Mouse (Mus musculus) cerebellum, postnatal 36 days (tissue): ENCODE measurements around the gene Gal3st3.

Experiments used
- DNase-seq, 2 experiments: peaks; one replicate each; pipeline ENCODE4 v3.0.0; 2021 to 2022; ENCODE audit warnings: mixed read lengths in 2 of 2

The Gal3st3 gene

DNA sequence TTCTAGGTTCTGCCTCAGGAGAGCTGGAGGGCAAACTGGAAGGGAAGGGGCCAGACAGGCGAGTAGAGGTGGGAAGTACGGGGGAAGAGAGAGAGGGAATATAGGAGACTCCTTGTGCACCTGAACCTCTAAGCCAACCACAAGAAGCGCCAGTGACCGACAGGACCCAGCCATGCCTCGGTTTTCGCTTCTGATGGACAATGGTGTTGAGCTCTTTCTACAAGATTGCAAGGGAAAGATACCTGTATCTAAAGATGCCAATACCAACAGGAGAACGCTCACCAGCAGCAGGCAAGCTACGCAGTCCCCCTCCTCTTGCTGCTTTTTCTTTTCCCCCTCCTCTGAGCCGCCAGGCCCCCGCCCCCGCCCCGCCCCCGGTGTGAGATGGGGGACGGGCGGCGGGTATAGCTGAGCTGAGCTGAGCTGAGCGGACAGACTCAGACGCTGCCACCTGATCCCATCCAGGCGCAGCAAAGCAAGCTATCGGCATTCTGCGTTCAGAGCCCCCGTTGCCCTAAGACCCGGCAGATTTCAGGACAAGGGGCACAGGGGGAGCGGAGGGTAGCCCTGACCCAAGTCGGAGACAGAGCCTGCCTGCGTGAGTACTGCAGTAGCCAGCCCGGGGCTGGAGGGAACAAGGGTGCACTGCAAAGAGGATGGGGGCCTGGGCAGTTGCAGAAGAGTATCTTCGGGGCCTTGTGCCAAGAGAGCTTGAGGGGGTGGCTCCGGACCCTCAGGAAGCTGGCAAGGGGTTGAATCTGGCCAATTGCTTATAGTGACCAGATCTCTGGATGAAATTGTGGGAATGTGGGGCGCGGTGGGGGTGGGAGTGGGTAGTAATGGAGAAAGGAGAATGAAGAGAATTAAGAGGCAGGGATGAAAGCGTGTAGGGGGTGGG lies at the start of gene Gal3st3:
Gal3st3 (plus strand) TSS at position 429 of the 898 bp plus-strand sequence.
- peak; percentile 56 to 59 for DNase-seq

- no peak for DNase-seq
These were observed 41.0 kb upstream of the Gal3st3 start for GRCm38 (mm10) chr19:5257140-5257539.

DNA sequence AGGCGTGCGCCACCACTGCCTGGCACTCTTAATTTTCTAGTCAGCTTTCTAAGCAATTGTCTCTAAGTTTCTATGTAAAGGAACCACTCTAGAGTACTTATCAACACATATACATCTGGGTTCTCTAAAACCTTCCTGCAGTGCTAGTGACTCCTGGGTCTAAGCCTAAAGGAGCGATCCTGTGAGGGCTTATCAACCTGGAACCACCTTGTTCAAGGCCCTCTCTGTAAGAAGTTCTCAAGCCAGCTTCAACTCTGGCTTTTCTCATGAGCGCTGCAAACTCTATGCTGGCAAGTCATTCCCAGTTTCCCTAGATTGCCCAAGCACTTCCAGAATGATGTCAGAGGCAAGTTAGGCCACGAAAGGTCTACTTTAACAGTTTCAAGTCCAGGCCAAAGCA lies 31.1 kb upstream of the Gal3st3 start:
- DNase-seq = no peak

GRCm38 (mm10) chr19:5268017-5268416 lies 30.1 kb upstream of the Gal3st3 start:
- DNase-seq = no peak

DNA sequence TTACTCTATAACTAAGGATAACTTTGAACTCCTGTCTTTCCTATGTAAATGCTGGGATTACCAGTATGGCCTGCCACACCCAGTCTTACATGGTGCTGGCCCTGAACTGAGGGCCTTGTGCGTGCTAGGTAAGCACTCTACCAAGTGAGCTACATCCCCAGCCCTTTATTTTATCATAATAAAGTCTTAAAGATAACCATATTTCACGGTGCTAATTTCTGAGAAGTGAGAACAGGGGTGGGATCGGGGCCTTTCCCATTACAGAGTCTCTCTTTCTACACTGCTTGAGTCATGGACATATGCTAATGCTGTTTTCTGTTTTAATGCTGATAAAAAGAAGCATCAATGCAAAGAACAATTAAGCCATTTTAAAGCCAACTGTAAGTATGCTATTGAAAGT lies 29.3 kb upstream of the Gal3st3 start:
- DNase-seq = no peak

DNA sequence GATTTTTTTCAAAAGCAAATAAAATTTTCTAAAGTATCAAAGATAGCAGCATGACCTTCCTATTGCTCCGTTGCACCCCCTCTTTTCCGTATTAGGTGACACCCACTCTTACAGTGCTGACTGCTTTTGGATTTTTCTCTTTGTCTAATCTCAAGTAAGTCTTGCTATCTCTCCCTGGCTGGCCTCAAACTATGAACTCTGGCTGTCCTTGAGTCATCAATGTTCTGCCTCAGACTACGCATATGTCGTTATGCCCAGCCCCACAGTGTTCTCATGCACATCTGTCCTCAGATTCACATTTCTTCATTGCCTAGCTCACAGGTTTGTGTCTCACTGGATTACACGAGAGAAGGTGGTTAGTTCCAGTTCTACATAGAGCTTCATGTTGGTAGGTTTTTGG lies 28.7 kb upstream of the Gal3st3 start:
- no peak for DNase-seq

DNA sequence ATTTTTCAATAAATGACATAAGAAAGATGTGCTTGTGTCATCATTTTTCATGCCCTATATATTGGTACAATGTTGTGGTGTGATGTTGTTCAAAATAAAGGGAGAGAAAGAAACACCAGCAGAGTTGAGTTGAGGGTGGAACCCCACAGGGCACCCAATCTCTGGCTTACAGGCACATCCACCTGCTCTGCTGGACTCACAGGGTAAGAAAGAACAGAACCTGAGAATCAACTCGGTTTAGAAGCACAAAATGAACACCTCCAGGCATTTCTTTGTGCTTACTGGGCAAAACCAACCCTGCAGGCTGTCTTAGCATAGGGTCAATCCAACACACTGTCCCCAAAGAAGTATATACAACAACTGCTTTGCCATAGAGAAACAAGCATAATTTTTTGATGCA lies 26.7 kb upstream of the Gal3st3 start:
- no peak for DNase-seq

- DNase-seq = peak; percentile 25 to 41
These were observed 25.8 kb upstream of the Gal3st3 start for GRCm38 (mm10) chr19:5272326-5272795.

- peak; percentile 76 to 83 for DNase-seq
These were observed 25.1 kb upstream of the Gal3st3 start, which contains the start of gene Pacs1 for GRCm38 (mm10) chr19:5272801-5273733. TSS of gene Pacs1 (minus strand) at chr19:5273119.

- DNase-seq = no peak
These were observed 24.2 kb upstream of the Gal3st3 start for GRCm38 (mm10) chr19:5273916-5274315.

DNA sequence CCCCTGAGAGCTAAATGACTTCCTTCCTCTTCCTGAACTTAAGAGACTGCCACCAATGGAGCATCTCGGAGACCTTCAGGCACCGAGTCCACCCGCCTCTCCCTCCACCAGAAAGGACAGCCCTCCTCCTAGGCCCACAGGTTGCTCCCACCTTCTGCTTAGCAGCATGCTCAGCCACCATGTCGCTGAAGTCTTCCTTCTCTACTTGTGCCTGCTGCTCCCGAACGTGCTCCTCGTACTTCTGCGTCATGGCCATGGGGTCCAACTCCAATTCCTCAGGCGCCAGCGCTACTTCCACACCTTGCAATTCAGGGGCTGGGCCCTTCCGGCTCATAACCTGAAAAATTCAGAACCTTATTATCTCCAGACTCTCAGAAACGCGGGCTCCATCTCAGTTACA lies 23.5 kb upstream of the Gal3st3 start:
- DNase-seq = no peak

DNA sequence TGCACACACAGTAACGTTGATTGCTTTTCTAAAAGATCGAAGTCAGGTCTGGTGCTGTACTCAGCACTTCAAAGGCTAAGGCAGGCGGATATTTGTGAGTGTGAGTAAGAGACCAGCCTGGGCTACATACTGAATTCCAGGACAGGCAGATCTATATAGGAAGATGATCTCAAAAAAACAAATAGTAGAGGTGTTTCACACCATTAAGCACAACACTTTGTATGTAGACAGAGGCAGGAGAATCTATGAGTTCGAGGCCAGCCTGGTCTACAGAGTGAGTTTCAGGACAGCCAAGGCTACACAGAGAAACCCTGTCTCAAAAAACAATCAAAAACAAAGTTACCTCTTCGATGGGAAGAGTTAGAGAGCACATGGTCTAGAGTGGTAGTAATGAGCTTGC lies 22.4 kb upstream of the Gal3st3 start:
- no peak for DNase-seq

- no peak for DNase-seq
These were observed 21.6 kb upstream of the Gal3st3 start for GRCm38 (mm10) chr19:5276531-5276930.

GRCm38 (mm10) chr19:5277140-5277539 lies 21.0 kb upstream of the Gal3st3 start:
- DNase-seq = no peak

- no peak for DNase-seq
These were observed 19.8 kb upstream of the Gal3st3 start for GRCm38 (mm10) chr19:5278381-5278780.

DNA sequence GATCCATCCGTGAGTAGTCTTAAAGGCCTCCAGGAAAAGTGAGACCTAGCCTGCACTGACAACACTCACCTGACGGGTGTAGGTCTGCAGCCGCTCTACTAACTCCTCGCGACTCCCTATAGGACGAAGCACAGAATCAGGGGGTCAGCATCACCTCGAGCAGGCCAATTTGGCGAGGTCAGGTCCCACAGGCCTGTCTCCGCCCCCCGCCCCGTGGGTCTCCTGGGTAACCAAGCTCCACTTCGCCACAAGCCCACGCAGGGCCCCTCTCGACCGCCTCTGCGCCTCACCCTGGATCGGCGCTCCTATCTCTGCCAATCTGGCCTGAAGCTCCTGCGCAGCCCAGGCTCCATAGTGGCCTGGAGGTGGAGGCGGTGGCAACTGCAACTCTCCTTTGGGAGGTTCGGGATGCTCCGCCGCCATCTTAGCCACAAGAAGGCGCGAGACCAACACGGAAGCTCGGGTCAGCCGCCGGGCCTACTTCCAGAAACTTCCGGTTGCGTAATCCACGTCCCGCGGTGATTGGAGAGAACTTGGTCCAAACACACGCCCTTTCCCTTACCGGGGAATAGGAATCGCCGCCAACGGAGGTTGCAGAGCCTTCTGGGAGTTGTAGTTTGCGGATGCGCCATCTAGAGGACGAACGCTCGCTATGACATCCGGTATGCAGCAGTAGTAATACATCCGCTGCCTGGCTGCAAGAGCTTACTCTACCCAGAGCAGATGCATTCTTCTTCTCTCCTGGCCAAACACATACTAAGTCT lies 3.0 kb upstream of the Gal3st3 start, which contains the start of gene Sf3b2:
Sf3b2 (minus strand) TSS at position 484 of the 764 bp plus-strand sequence.
- peak; percentile 98 to 99 for DNase-seq

GRCm38 (mm10) chr19:5295736-5296075 lies 2.4 kb upstream of the Gal3st3 start:
- no peak for DNase-seq

DNA sequence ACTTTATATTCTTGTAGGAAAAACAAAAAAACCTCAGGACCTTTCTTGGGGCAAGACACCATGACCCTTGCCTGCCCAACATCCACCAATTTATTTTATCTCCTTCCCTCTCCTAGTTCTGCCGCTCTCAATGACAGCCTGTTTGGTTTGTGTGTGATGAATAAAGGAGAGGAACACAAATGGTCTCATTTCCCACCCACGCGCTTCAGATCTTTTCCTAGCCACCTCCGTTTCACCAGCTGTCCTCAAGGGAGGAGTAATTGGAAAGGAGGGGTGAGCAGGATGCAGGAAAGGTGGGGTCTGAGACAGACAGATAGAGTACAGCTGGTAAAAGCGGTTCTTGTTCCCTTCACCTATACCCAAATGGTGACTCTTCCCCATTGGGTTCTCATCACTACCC lies 1.5 kb upstream of the Gal3st3 start:
- no peak for DNase-seq

GRCm38 (mm10) chr19:5300588-5300987 lies 2.5 kb downstream of the Gal3st3 start:
- DNase-seq = no peak

GRCm38 (mm10) chr19:5302455-5302854 lies 4.3 kb downstream of the Gal3st3 start:
- no peak for DNase-seq

GRCm38 (mm10) chr19:5306279-5306678 lies 8.1 kb downstream of the Gal3st3 start:
- no peak for DNase-seq

DNA sequence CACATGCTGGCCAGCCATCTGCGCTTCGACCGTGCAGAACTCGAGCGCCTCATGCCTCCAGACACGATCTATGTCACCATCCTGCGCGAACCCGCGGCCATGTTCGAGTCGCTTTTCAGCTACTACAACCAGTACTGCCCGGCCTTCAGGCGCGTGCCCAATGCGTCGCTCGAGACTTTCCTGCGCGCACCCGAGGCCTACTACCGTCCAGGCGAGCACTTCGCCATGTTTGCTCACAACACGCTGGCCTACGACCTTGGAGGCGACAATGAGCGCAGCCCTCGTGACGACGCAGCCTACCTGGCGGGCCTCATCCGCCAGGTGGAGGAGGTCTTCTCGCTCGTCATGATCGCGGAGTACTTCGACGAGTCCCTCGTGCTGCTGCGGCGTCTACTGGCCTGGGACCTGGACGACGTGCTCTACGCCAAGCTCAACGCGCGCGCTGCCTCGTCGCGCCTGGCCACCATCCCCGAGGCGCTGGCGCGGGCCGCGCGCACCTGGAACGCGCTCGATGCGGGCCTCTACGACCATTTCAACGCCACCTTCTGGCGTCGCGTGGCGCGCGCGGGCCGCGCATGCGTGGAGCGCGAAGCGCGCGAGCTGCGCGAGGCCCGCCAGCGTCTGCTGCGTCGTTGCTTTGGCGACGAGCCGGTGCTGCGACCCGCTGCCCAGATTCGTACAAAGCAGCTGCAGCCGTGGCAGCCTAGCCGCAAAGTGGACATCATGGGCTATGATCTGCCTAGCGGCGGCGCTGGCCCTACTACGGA lies 9.0 kb downstream of the Gal3st3 start:
- DNase-seq = no peak
